Mouse (Mus musculus): ENCODE measurements at regions not wholly inside any gene's neighbourhood (a gene's known extent, or its start where the extent isn't known, plus 50 kb on each side); places are given as distances from the start of the nearest gene placed in this dataset.
A peak's percentile ranks its signal among the peaks of the same experiment; 100 is the strongest.

DNA sequence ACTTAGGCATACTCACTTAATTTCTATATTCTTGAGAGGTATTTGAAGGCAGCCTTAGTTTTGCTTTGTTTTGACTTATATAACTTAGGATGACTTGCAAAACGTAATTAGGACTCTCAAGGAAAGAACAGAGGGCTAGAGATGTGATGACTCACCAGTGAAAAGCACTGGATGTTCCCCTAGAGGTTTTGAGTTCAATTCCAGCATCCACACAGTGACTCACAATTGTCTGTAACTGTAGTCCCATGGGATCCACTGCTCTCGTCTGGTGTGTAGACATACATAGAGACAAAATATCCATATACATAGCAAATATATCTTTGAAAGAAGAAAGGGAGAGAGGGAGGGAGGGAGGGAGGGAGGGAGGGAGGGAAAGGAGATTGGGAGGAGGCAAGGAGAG lies 282.7 kb upstream of the 4930452B06Rik start:
- Histone ChIP-seq H3K4me1 (ENCODE audit: insufficient read depth) (no peaks in the 10 kb centered on the region), H3K27ac (ENCODE audit: low read depth) (no peak overlapping the region), H3K27me3 (ENCODE audit: insufficient read depth, low read length) (no peaks in the 10 kb centered on the region), H3K4me2 (no peak overlapping the region), H3K4me3 (ENCODE audit: low read depth, low read length) (no peak overlapping the region), H3K36me3 (ENCODE audit: insufficient read depth) (no peaks in the 10 kb centered on the region), H3K9ac (no peak overlapping the region), H3K9me3 (ENCODE audit: low read depth, low read length) (no peaks in the 10 kb centered on the region)
- 62% methylated on average over 2 of the region's 2 CpGs for WGBS
- no peak for TF ChIP-seq CTCF (IDR thresholded peaks at IDR 0.05; ENCODE audit: low read depth)
- ATAC-seq (ENCODE audit: insufficient read depth) (no peak), DNase-seq (no peak)

- Histone ChIP-seq H3K4me2 (no peak overlapping the region), H3K9ac (no peak overlapping the region), H3K27me3 (ENCODE audit: insufficient read depth, low read length) (no peaks in the 10 kb centered on the region), H3K27ac (ENCODE audit: low read depth) (no peak overlapping the region), H3K9me3 (ENCODE audit: low read depth, low read length) (no peaks in the 10 kb centered on the region), H3K4me1 (ENCODE audit: insufficient read depth) (no peaks in the 10 kb centered on the region), H3K4me3 (ENCODE audit: low read depth, low read length) (no peak overlapping the region), H3K36me3 (ENCODE audit: insufficient read depth) (no peaks in the 10 kb centered on the region)
- 73% methylated on average over 5 of the region's 5 CpGs for WGBS
- ATAC-seq (ENCODE audit: insufficient read depth): no peak
- TF ChIP-seq CTCF (IDR thresholded peaks at IDR 0.05; ENCODE audit: low read depth): no peak
- no peak for DNase-seq
Observed at GRCm38 (mm10) chr14:8946851-8947625, 281.0 kb upstream of the 4930452B06Rik start.

- DNase-seq (peak; percentile 89), ATAC-seq (ENCODE audit: insufficient read depth) (no peak)
- H3K4me3 ChIP-seq (ENCODE audit: low read depth, low read length): no peak overlapping the region
- no peaks in the 10 kb centered on the region for H3K36me3 ChIP-seq (ENCODE audit: insufficient read depth)
- peak; percentile 62 for TF ChIP-seq CTCF (IDR thresholded peaks at IDR 0.05; ENCODE audit: low read depth)
- no peak overlapping the region for H3K4me2 ChIP-seq
- no peaks in the 10 kb centered on the region for H3K9me3 ChIP-seq (ENCODE audit: low read depth, low read length)
- 23% methylated on average over 5 of the region's 5 CpGs for WGBS
- H3K27me3 ChIP-seq (ENCODE audit: insufficient read depth, low read length): no peaks in the 10 kb centered on the region
- H3K4me1 ChIP-seq (ENCODE audit: insufficient read depth): no peaks in the 10 kb centered on the region
- H3K9ac ChIP-seq: no peak overlapping the region
- H3K27ac ChIP-seq (ENCODE audit: low read depth): no peak overlapping the region
Observed at GRCm38 (mm10) chr14:8935121-8935520, 269.1 kb upstream of the 4930452B06Rik start.

Data from lung, embryonic 14.5 days (tissue).